Mouse (Mus musculus) embryonic facial prominence, embryonic 12.5 days (tissue): ENCODE results near the gene Mllt3. TPM values are rescaled to one million over a fixed set of nuclear protein-coding genes. Genes with fewer than 3 reads are reported as not detected.
"Not testable (repeated sequence)": the region's sequence is repeated elsewhere in the genome, so short reads cannot be mapped to it uniquely, and the experiment has no call there.

Experiments used
- ATAC-seq: fragments of 200-750 bp; cut with Nextera tagmentation; 2 replicates; pipeline ENCODE4 v1.8.0; 2017; ENCODE audit not compliant: insufficient number of reproducible peaks, insufficient read depth, low FRiP score, low TSS enrichment
- H3K27ac ChIP-seq: fragments of 300-500 bp; sonication (generic); 2 replicates; pipeline ENCODE4 v1.5.1; 2016; ENCODE audit warnings: mild to moderate bottlenecking
- H3K27me3 ChIP-seq: fragments of 300-500 bp; sonication (generic); 2 replicates; pipeline ENCODE4 v1.6.1; 2016; ENCODE audit warnings: mild to moderate bottlenecking, moderate library complexity
- H3K36me3 ChIP-seq: fragments of 300-500 bp; sonication (generic); 2 replicates; pipeline ENCODE4 v1.6.1; 2016; ENCODE audit warnings: mild to moderate bottlenecking
- H3K4me1 ChIP-seq: fragments of 300-500 bp; sonication (generic); 2 replicates; pipeline ENCODE4 v1.6.1; 2016
- H3K4me2 ChIP-seq: fragments of 300-500 bp; sonication (generic); replicated peaks from 2 replicates; pipeline ENCODE4 v1.6.1; 2016; ENCODE audit warnings: mild to moderate bottlenecking, moderate library complexity
- H3K4me3 ChIP-seq: fragments of 300-500 bp; sonication (generic); 2 replicates; pipeline ENCODE4 v1.5.1; 2016; ENCODE audit warnings: mild to moderate bottlenecking
- H3K9ac ChIP-seq: fragments of 300-500 bp; sonication (generic); 2 replicates; pipeline ENCODE4 v1.6.1; 2016; ENCODE audit warnings: mild to moderate bottlenecking, moderate library complexity
- H3K9me3 ChIP-seq: fragments of 300-500 bp; sonication (generic); 2 replicates; pipeline ENCODE4 v1.6.1; 2016; ENCODE audit warnings: mild to moderate bottlenecking, moderate library complexity
- WGBS: fragments of 180-500 bp; shearing (Covaris S2); methylation state at CpG from one replicate; pipeline ENCODE4 v1.1.7; 2016; 5-methylcytosine and 5-hydroxymethylcytosine counted together
- polyA plus RNA-seq: library from polyadenylated mRNA; unstranded; fragments of >200 nt; fragmentation: Nextera tagmentation; extraction: Ambion mirVana; gene quantifications from 2 replicates; pipeline ENCODE4 v1.2.1, GENCODE M21; 2016

The Mllt3 gene
- polyA plus RNA-seq, 1 experiment from 2014 or later: 79.8 TPM

DNA sequence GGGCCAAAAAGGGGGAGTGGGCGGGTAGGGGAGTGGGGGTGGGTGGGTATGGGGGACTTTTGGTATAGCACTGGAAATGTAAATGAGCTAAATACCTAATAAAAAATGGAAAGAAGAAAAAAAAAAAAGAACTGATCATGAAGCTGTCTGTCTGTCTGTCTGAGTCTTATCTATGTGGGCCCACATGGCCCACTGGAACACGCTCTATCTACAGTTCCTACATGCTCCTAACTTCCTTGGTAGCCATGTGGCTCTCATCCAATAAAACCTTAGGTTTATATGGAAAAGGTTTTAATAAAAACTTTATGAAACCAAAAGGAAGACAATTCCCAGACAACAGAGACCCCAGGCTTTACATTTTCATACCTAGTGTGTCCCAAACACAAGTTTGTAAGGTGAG is 68.3 kb downstream of the Mllt3 start:
- not testable (repeated sequence) for H3K4me1 ChIP-seq, H3K27me3 ChIP-seq, H3K9ac ChIP-seq, H3K36me3 ChIP-seq, H3K9me3 ChIP-seq, H3K4me3 ChIP-seq, ATAC-seq, H3K4me2 ChIP-seq, H3K27ac ChIP-seq
- 91% methylated on average over 1 of the region's 2 CpGs for WGBS

DNA sequence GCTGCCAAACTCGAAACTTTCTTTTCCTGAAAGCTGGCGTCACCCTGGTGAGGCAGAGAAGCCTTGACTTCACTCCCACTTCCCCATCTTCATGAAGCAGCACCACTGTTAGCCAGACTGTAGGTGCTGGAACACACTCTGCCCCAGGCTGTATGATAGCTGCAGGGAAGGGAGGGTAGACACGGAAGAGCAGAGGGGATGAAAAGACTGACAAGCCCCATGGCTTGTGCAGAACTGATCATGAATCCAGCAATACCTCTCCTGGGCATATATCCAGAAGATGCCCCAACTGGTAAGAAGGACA is 69.4 kb downstream of the Mllt3 start:
- ATAC-seq: no peak
- H3K4me1 ChIP-seq: no peaks in the 10 kb centered on the region
- H3K4me2 ChIP-seq: no peak overlapping the region
- H3K4me3 ChIP-seq: no peak overlapping the region
- 92% methylated on average over 3 of the region's 3 CpGs for WGBS
- no peak overlapping the region for H3K27ac ChIP-seq
- H3K36me3 ChIP-seq: no peaks in the 10 kb centered on the region
- no peak overlapping the region for H3K9ac ChIP-seq
- H3K9me3 ChIP-seq: no peaks in the 10 kb centered on the region
- no peaks in the 10 kb centered on the region for H3K27me3 ChIP-seq

DNA sequence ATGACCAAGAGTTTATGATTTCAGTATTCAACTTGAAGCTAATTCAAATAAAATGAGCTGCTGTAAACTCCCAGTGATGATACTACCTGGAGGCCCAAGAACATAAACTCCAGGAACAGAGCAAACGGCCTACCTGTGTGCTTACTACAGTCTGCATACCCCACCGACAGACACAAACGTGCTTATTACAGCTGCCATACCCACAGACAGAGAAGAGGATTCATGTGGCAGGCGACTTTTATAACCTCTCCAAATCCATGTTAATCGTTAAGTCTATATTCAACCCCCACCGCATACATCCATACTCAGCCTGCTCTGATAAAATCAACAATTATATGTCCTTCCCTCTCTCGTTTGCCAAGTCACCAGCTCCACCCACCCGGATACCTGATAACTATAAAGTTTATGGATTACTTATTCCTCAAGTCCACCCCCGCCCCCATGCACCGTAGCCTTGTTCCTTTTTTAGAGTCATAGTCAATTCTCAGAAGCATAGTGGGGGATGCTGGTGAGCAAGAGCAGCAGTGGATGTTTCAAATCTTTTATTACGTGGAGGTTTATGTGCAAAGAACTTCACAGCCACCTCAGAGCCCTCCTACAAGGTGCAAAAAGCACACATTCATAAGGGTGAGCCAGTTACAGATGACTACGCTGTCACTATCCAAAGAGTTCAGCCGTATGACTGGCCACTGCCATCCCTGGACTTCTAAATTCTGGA is 70.0 kb downstream of the Mllt3 start:
- Histone ChIP-seq H3K27me3 (no peaks in the 10 kb centered on the region), H3K9me3 (no peaks in the 10 kb centered on the region), H3K27ac (no peak overlapping the region), H3K4me2 (no peak overlapping the region), H3K4me3 (no peak overlapping the region), H3K36me3 (no peaks in the 10 kb centered on the region), H3K9ac (no peak overlapping the region), H3K4me1 (no peaks in the 10 kb centered on the region)
- no peak for ATAC-seq
- WGBS: 85% methylated on average over 13 of the region's 13 CpGs

DNA sequence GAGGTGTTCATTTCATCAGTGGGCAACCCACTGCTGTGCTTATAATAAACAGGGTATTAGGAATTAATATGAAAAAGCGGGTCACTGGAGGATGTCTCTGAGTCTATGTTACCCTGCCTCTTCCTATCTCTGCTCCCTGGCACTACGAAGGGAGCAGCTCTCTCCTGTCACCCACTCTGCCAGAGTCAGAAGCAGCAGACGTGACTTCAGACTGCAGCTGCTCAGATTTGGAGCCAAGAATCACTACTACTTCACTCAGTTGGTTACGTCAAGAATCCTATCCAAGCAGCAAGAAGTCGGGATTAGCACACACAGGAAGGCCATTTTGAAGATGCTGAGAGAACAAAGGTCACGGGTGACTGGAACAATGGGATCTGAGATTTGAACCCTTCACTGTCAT is 71.3 kb downstream of the Mllt3 start:
- H3K4me2 ChIP-seq: no peak overlapping the region
- H3K27me3 ChIP-seq: no peaks in the 10 kb centered on the region
- no peak overlapping the region for H3K27ac ChIP-seq
- no peaks in the 10 kb centered on the region for H3K4me1 ChIP-seq
- no peak for ATAC-seq
- no peaks in the 10 kb centered on the region for H3K9me3 ChIP-seq
- H3K36me3 ChIP-seq: no peaks in the 10 kb centered on the region
- no peak overlapping the region for H3K4me3 ChIP-seq
- 83% methylated on average over 6 of the region's 6 CpGs for WGBS
- H3K9ac ChIP-seq: no peak overlapping the region

DNA sequence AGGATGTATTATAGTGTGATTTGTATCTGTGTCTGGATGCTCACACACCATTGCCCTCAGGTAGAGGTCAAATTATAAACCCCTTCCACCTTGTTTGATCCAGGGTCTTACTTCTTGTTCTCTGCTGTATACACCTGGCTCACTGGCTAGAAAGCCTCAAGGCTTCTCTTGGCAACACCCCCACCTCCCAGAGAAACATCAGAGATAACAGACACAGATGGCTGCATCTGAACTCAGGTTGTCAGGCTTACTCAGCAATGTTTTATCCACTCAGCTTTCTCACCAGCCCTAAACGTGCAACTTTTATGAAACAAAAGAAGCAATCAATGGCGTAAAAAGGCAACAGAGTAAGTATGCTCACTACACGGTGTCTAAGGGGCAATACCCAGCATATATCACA is 75.3 kb downstream of the Mllt3 start:
- no peaks in the 10 kb centered on the region for H3K9me3 ChIP-seq
- no peaks in the 10 kb centered on the region for H3K4me1 ChIP-seq
- no peak for ATAC-seq
- H3K27me3 ChIP-seq: no peaks in the 10 kb centered on the region
- no peak overlapping the region for H3K4me3 ChIP-seq
- no peaks in the 10 kb centered on the region for H3K36me3 ChIP-seq
- no peak overlapping the region for H3K27ac ChIP-seq
- WGBS: 89% methylated on average over 3 of the region's 3 CpGs
- H3K4me2 ChIP-seq: no peak overlapping the region
- no peak overlapping the region for H3K9ac ChIP-seq

DNA sequence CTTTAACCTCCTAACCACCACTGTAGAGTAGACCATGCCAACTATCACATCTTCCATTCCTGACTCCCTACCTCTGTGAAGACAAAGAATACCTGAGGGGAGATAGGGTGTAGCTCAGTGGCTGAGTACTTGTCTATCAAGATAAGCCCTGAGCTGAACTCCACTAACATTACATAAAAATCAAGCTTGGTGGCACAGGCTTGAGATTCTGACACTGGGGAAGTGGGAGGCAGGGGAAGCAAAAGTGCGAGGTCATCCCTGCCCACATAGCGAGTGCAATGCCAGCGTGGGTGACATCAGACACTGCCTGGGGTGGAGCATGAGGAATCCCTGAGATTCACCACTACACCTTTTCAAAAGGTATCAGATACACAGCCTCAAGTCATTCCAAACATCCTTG is 76.0 kb downstream of the Mllt3 start:
- 86% methylated on average over 3 of the region's 3 CpGs for WGBS
- H3K27me3 ChIP-seq: no peaks in the 10 kb centered on the region
- H3K4me2 ChIP-seq: no peak overlapping the region
- H3K4me1 ChIP-seq: no peaks in the 10 kb centered on the region
- no peak overlapping the region for H3K27ac ChIP-seq
- H3K36me3 ChIP-seq: no peaks in the 10 kb centered on the region
- H3K9me3 ChIP-seq: no peaks in the 10 kb centered on the region
- ATAC-seq: no peak
- H3K4me3 ChIP-seq: no peak overlapping the region
- no peak overlapping the region for H3K9ac ChIP-seq

DNA sequence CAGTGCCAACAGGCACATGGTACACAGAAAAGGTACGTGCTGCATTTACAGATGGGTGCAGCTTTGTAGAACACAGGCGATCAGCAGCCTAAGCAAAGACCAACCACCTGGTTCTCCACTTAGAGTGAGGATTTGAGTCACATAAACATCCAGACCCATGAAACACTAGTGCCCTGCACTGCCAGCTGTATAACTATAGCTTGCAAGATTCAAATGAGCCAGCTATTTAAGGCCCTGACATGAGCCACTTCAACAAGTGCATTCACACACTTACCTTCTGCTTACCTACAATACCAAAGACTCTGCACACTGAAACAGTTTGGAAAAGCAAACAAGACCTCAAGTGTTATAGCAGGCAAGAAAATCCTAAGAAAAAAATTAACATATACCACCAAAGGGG is 78.0 kb downstream of the Mllt3 start:
- WGBS: 91% methylated on average over 2 of the region's 2 CpGs
- H3K36me3 ChIP-seq: no peaks in the 10 kb centered on the region
- H3K4me3 ChIP-seq: no peak overlapping the region
- no peak overlapping the region for H3K27ac ChIP-seq
- ATAC-seq: no peak
- H3K4me1 ChIP-seq: no peaks in the 10 kb centered on the region
- no peak overlapping the region for H3K9ac ChIP-seq
- H3K9me3 ChIP-seq: no peaks in the 10 kb centered on the region
- H3K4me2 ChIP-seq: no peak overlapping the region
- H3K27me3 ChIP-seq: no peaks in the 10 kb centered on the region

DNA sequence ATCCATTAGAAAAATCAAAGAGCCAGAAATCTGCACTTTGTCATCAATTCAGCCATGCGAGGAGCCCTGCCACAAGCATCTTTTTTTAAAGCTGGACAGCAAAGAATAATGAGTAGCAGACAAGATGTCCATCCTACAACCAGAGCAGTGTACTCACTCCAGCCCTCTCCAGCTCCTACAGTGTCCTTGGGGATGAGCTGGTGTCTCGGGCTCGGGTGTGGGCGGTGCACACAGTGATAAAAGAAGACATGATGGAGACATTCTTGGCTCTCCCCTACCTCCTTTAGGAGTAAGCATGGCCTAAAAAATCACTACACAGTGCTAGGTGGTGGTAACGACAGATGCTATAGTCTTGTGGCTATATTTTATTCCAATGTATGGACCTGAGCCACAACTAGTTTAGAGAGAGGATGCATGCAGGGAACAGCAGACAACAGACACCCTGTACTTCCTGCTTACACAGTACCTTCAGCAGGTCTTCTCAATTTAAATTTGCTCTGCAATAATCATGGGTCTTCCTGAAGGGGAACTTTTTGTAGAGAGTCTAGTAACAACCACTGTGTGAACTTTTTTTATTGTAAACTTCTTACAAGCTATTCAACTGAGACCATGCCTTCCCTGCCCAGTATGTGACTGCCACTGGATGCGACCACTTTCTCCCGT is 78.6 kb downstream of the Mllt3 start:
- Histone ChIP-seq H3K27ac (no peak overlapping the region), H3K9me3 (no peaks in the 10 kb centered on the region)
- ATAC-seq: no peak

DNA sequence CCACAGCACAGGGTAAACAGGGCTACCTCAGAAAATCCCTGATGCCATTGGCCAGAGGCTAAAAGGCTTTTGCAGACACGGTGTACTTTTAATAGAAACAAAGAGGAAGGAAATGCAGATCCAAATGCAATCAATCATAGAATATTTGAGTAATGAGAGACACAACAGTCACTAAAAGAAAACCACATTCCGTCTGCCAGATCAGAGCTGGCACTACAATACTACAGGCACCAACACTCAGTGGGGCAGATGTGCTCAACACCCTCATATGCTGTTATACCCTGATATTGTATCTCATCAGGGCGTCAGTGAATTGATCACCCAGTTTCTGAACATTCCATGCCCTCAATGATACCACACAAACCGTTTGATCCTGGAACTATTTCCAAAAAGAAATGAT is 79.4 kb downstream of the Mllt3 start:
- Histone ChIP-seq H3K36me3 (no peaks in the 10 kb centered on the region), H3K4me2 (no peak overlapping the region), H3K27ac (no peak overlapping the region), H3K27me3 (no peaks in the 10 kb centered on the region), H3K4me3 (no peak overlapping the region), H3K9me3 (no peaks in the 10 kb centered on the region), H3K9ac (no peak overlapping the region), H3K4me1 (0 out of 2 replicates have a peak, but pooled peaks cover 4% of the 10 kb centered on the region)
- 55% methylated on average over 4 of the region's 4 CpGs for WGBS
- no peak for ATAC-seq

More for the DNA sequence above, 78.6 kb downstream of the Mllt3 start:
- Histone ChIP-seq H3K27me3 (no peaks in the 10 kb centered on the region), H3K36me3 (no peaks in the 10 kb centered on the region), H3K9ac (no peak overlapping the region), H3K4me3 (no peak overlapping the region), H3K4me1 (0 out of 2 replicates have a peak, but pooled peaks cover 4% of the 10 kb centered on the region), H3K4me2 (no peak overlapping the region)
- 79% methylated on average over 7 of the region's 7 CpGs for WGBS

DNA sequence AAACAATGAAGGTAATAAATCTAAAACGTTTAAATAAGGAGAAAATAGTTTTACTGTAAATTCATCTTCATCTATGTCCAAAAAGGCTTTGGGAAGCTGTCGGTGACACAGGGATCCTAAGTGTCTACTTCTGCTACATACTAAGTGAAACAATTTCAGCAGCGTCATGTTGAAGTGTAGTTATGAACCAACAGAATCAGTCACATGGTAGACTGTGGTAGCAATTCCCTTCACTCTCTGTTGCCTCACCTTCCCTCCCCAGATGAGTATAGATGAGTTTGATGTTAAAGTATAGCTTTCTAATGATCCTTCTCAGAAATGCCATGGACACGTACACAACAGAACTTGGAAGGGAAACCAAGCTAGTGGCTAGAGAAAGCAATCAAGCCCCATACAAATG is 79.9 kb downstream of the Mllt3 start:
- H3K9ac ChIP-seq: no peak overlapping the region
- no peak overlapping the region for H3K4me2 ChIP-seq
- no peaks in the 10 kb centered on the region for H3K27me3 ChIP-seq
- no peaks in the 10 kb centered on the region for H3K9me3 ChIP-seq
- H3K4me1 ChIP-seq: 0 out of 2 replicates have a peak, but pooled peaks cover 4% of the 10 kb centered on the region
- 79% methylated on average over 4 of the region's 4 CpGs for whole genome bisulfite sequencing
- no peaks in the 10 kb centered on the region for H3K36me3 ChIP-seq
- ATAC-seq: no peak
- no peak overlapping the region for H3K4me3 ChIP-seq
- H3K27ac ChIP-seq: no peak overlapping the region

DNA sequence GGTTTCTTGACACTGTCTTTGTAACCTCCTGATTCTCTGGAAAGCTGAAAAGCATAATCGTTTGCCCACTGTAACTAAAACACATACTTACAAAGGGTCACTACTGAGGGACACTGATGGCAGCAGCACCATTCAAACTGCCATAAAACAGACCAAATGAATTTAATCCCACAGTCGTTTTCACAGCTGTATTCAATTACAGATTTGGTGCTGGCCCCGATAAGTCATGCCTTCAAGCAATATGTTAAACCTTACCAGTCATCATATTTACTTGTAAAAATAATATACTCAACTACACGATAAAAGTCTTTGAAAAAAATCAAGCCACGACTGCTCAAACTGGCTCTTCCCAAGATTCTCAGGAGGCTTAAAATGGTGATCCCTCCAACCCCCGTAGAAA is 83.7 kb downstream of the Mllt3 start:
- H3K4me3 ChIP-seq: no peak overlapping the region
- no peak overlapping the region for H3K27ac ChIP-seq
- no peak overlapping the region for H3K9ac ChIP-seq
- WGBS: 22% methylated on average over 6 of the region's 6 CpGs
- H3K27me3 ChIP-seq: no peaks in the 10 kb centered on the region
- H3K4me2 ChIP-seq: no peak overlapping the region
- H3K9me3 ChIP-seq: no peaks in the 10 kb centered on the region
- H3K36me3 ChIP-seq: no peaks in the 10 kb centered on the region
- 0 out of 2 replicates have a peak, but pooled peaks cover 4% of the 10 kb centered on the region for H3K4me1 ChIP-seq
- ATAC-seq: no peak

DNA sequence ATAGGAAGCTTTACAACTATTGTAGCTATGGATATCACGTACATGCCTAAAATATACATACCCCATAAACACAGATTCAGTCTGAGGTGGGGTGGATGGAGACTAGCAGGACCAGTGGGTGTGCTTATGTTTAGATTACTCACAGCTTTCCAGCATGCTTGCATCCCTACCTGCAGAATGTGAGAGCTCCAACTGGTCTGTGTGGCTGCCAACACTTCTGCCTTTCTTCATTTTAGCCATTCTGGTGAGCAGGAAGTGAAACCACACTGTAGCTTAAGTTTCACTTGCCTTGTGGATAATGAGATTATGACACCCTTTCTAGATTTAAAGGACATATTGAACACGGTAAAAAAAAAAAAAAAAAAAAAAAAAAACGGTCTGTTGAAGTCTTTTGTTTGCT is 88.8 kb downstream of the Mllt3 start:
- Histone ChIP-seq H3K27ac (no peak overlapping the region), H3K27me3 (no peaks in the 10 kb centered on the region), H3K36me3 (no peaks in the 10 kb centered on the region), H3K4me3 (no peak overlapping the region), H3K4me1 (0 out of 2 replicates have a peak, but pooled peaks cover 9% of the 10 kb centered on the region), H3K9me3 (no peaks in the 10 kb centered on the region), H3K9ac (no peak overlapping the region), H3K4me2 (no peak overlapping the region)
- ATAC-seq: no peak
- 66% methylated on average over 3 of the region's 3 CpGs for WGBS
